Mouse (Mus musculus) kidney, embryonic 14.5 days (tissue): Measurements from ENCODE around the gene Slc35e4. TPM values are rescaled to one million over a fixed set of nuclear protein-coding genes. Genes with fewer than 3 reads are reported as not detected.

Experiments used
- ATAC-seq: fragments of 200-750 bp; cut with Nextera tagmentation; 2 replicates; pipeline ENCODE4 v1.8.0; 2017; ENCODE audit warnings: moderate number of reproducible peaks, mild to moderate bottlenecking, moderate TSS enrichment, moderate library complexity; ENCODE audit not compliant: low FRiP score, low TSS enrichment
- H3K27ac ChIP-seq: fragments of 300-500 bp; sonication (generic); 2 replicates; pipeline ENCODE4 v1.5.1; 2014; ENCODE audit warnings: low read depth, mild to moderate bottlenecking, low read length, moderate library complexity, mixed read lengths
- H3K27me3 ChIP-seq: fragments of 300-500 bp; sonication (generic); 2 replicates; pipeline ENCODE4 v1.6.1; 2014; ENCODE audit warnings: mild to moderate bottlenecking, low read length; ENCODE audit not compliant: control insufficient read depth, insufficient read depth
- H3K36me3 ChIP-seq: fragments of 300-500 bp; sonication (generic); 2 replicates; pipeline ENCODE4 v1.6.1; 2014; ENCODE audit warnings: low read length, mixed read lengths; ENCODE audit not compliant: control insufficient read depth, insufficient read depth
- H3K4me1 ChIP-seq: fragments of 300-500 bp; sonication (generic); 2 replicates; pipeline ENCODE4 v1.6.1; 2014; ENCODE audit warnings: low read length, mixed read lengths; ENCODE audit not compliant: control insufficient read depth, insufficient read depth
- H3K4me2 ChIP-seq: fragments of 300-500 bp; sonication (generic); replicated peaks from 2 replicates; pipeline ENCODE4 v1.6.1; 2014; ENCODE audit warnings: low read depth, mild to moderate bottlenecking, low read length
- H3K4me3 ChIP-seq: fragments of 300-500 bp; sonication (generic); 2 replicates; pipeline ENCODE4 v1.5.1; 2014; ENCODE audit warnings: mild to moderate bottlenecking, low read length
- H3K9ac ChIP-seq: fragments of 300-500 bp; sonication (generic); 2 replicates; pipeline ENCODE4 v1.6.1; 2014; ENCODE audit warnings: low read depth, mild to moderate bottlenecking, low read length, moderate library complexity
- H3K9me3 ChIP-seq: fragments of 300-500 bp; sonication (generic); 2 replicates; pipeline ENCODE4 v1.6.1; 2016; ENCODE audit warnings: low read length; ENCODE audit not compliant: control insufficient read depth
- WGBS: fragments of 180-500 bp; shearing (Covaris S2); extraction: QIAGEN DNeasy Blood & Tissue Kit; methylation state at CpG from one replicate; pipeline ENCODE4 v1.1.7; 2014; 5-methylcytosine and 5-hydroxymethylcytosine counted together
- polyA plus RNA-seq: library from polyadenylated mRNA; unstranded; fragments of >200 nt; fragmentation: Nextera tagmentation; extraction: Ambion mirVana; gene quantifications from 2 replicates; pipeline ENCODE4 v1.2.1, GENCODE M21; 2014

Slc35e4 gene
- polyA plus RNA-seq, 1 experiment from 2014 or later, result 3.8 TPM

DNA sequence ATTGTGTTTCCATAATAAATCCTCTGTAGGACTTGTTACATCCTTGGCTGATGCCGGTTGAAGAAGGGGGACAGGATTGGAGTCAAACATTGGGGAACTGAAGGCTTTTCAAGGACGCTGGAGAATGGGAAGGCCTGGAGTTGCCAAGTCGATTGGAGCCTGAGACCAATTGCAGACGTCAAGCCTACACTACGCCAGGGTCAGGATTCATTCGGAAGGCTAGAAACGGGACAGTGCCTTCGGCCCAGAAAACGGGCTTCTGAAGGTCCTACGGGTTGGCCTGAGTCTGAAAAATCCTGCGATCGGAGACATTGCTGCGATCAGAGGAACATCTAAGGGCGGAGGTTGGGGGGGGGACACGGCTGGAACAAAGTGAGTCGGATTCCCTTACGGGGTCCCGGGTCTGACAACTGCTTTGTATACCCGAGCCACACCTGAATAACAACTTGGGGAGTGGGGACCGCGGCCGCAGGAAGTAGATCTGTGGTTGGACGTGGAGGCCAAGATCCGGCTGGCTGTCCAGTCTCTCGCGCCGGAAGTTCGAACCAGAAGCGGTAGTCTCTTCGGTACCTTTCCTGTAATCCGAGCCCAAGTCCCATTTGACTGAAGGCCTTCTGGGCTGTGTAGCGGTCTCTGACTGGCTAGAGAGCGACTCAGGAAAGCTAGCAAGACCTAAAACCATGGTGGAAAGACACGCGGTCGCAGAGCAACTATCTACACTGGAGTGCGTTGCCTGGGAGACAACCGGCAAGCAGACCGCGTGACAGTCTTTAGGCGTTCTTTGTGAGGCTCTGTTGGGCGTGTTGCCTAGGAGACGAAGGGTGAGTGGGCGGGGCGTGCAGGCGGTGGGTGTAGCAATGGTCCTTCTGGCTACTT, 19.8 kb downstream of the Slc35e4 start, which contains the start of the genes 4921536K21Rik and Dusp18:
Gene 4921536K21Rik (minus strand): TSS at position 693 of the 876 bp plus-strand sequence.
Gene Dusp18 (plus strand): TSS at position 835 of the 876 bp plus-strand sequence.
- peak within 1 kb of the TSS; percentile 61 for H3K9ac ChIP-seq
- peak within 1 kb of the TSS; percentile 96 for H3K27ac ChIP-seq
- peak within 1 kb of the TSS; percentile 55 for H3K4me3 ChIP-seq
- H3K4me1 ChIP-seq, result no peaks in the 10 kb centered on the region
- peak; percentile 97 for ATAC-seq
- peak within 1 kb of the TSS; percentile 78 for H3K4me2 ChIP-seq
- no peaks in the 10 kb centered on the region for H3K9me3 ChIP-seq
- no peaks in the 10 kb centered on the region for H3K27me3 ChIP-seq
- 2% methylated on average over 46 of the region's 46 CpGs for WGBS
- H3K36me3 ChIP-seq, result peaks cover 11% of the 10 kb centered on the region

DNA sequence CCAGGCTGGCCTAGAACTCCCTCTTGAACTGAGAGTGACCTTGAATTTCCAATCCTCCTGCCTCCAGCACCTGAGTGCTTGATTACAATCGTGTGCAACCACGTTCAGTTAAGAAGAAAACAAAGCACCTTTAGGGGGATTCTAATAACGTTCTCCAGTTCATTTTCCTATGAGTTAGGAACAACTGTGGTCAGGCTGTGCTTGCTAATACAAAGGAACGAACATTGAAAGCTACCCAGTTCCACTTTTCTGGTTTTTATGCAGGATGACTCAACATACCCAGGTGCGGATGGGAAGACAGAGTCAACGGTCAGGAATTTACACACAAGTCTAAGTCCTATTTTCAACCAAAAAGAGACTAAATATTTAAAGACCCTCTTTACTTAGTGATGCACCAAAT, 20.5 kb downstream of the Slc35e4 start:
- no peaks in the 10 kb centered on the region for H3K27me3 ChIP-seq

DNA sequence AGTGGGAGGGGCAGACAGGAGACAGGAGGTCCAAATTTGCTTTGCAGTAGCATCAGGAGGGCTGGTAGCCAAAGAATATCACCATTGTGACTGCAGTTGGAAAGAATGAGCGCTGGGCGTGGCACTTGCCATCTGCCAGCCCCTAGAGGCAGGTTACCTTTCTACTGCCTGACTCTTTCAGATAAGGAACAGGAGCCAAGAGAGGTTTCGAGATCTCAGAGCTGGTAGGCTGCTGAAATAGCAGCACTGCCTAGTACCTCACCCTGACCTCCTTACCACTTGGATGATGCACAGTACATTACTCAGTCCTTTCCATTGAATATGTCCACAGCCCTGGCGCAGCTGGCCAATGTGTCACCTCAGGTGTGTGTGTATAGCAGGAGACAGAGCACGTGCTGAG, 27.1 kb downstream of the Slc35e4 start:
- H3K4me1 ChIP-seq, result no peaks in the 10 kb centered on the region
- no peaks in the 10 kb centered on the region for H3K27me3 ChIP-seq
- H3K9me3 ChIP-seq, result no peaks in the 10 kb centered on the region
- no peak overlapping the region for H3K4me2 ChIP-seq
- 83% methylated on average over 5 of the region's 5 CpGs for WGBS
- no peak overlapping the region for H3K4me3 ChIP-seq
- no peak overlapping the region for H3K9ac ChIP-seq
- ATAC-seq, result no peak
- no peaks in the 10 kb centered on the region for H3K36me3 ChIP-seq
- no peak overlapping the region for H3K27ac ChIP-seq

More for the DNA sequence above, 20.5 kb downstream of the Slc35e4 start:
- no peak overlapping the region for H3K27ac ChIP-seq
- H3K9me3 ChIP-seq, result no peaks in the 10 kb centered on the region
- no peaks in the 10 kb centered on the region for H3K4me1 ChIP-seq
- peaks cover 11% of the 10 kb centered on the region for H3K36me3 ChIP-seq
- 78% methylated on average over 6 of the region's 6 CpGs for WGBS
- no peak overlapping the region for H3K4me3 ChIP-seq
- H3K4me2 ChIP-seq, result peak overlapping the region; percentile 78; the same call in 1 of the 2 replicates
- H3K9ac ChIP-seq, result no peak overlapping the region
- no peak for ATAC-seq

DNA sequence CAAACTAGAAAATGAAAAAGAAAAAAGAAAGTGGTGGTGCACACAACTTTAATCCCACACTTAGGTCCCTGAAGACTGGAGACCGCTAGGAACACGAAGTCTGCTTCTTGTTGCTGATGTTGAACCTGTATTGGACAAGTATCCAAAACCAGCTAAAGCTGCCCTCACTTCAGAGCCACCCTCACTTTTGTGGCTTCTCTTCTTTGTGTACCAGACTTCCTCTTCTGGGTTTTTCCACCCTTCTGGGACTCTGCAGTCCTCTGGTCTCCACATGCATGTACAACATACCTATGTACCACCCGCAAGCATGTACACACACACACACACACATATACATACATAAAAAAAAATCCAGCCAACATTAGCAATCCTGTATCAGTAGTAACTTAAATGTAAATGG, 30.8 kb downstream of the Slc35e4 start:
- H3K27me3 ChIP-seq, result no peaks in the 10 kb centered on the region
- H3K9me3 ChIP-seq, result no peaks in the 10 kb centered on the region
- WGBS, result 90% methylated on average over 3 of the region's 3 CpGs
- no peaks in the 10 kb centered on the region for H3K36me3 ChIP-seq
- H3K4me1 ChIP-seq, result no peaks in the 10 kb centered on the region
- no peak overlapping the region for H3K27ac ChIP-seq
- no peak overlapping the region for H3K4me2 ChIP-seq
- no peak overlapping the region for H3K9ac ChIP-seq
- ATAC-seq, result no peak
- H3K4me3 ChIP-seq, result no peak overlapping the region

DNA sequence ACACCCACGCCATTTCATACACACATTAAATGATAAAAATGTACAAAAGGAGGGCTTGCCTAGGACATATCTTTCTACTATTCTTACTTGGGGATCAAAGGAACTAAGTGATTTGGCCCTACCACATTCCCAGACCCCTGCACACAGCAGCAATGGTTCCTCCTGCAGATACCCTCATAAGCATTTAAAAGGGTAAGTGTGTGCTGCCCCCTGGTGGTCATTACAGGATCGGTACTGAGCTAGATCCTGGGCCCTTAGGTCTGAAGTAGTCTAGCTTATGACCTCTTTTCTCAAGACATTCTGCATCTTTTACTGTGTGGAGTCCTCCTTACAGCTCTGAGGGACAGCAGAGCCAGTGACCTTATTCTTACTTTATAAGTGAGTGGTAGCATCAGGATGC, 34.6 kb downstream of the Slc35e4 start:
- ATAC-seq, result peak; percentile 71; the same call in 1 of the 2 replicates
- H3K27me3 ChIP-seq, result no peaks in the 10 kb centered on the region
- H3K4me1 ChIP-seq, result no peaks in the 10 kb centered on the region
- no peak overlapping the region for H3K4me3 ChIP-seq
- no peak overlapping the region for H3K27ac ChIP-seq
- no peak overlapping the region for H3K4me2 ChIP-seq
- no peak overlapping the region for H3K9ac ChIP-seq
- no peaks in the 10 kb centered on the region for H3K9me3 ChIP-seq
- H3K36me3 ChIP-seq, result no peaks in the 10 kb centered on the region
- 45% methylated on average over 2 of the region's 2 CpGs for whole genome bisulfite sequencing

GRCm38 (mm10) chr11:3878660-3879059, 35.8 kb downstream of the Slc35e4 start:
- Histone ChIP-seq H3K27ac (no peak overlapping the region), H3K36me3 (no peaks in the 10 kb centered on the region), H3K9ac (no peak overlapping the region), H3K4me2 (no peak overlapping the region), H3K27me3 (no peaks in the 10 kb centered on the region), H3K4me3 (no peak overlapping the region), H3K9me3 (no peaks in the 10 kb centered on the region), H3K4me1 (no peaks in the 10 kb centered on the region)
- WGBS, result 75% methylated on average over 7 of the region's 7 CpGs
- no peak for ATAC-seq

DNA sequence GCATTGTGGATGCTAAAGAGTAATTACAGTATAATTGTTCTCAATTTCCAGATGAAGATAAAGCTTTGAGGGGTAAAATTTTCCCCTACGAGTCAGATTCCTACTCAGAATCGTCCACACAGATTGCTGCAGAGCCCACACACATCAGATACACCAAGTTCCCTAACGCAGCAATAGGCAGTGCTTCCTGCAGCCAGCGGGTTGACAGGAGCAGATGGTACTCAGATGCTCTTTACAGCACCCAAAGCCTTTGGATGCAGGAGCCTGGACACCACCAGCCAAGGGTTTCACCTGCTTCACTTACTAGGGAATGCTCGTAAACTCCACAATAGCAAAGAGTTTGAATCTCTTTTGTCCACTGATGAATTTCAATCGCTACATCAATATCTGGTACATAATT, 38.0 kb downstream of the Slc35e4 start:
- no peak overlapping the region for H3K4me3 ChIP-seq
- no peaks in the 10 kb centered on the region for H3K27me3 ChIP-seq
- no peak for ATAC-seq
- no peak overlapping the region for H3K4me2 ChIP-seq
- H3K36me3 ChIP-seq, result no peaks in the 10 kb centered on the region
- no peak overlapping the region for H3K27ac ChIP-seq
- H3K9ac ChIP-seq, result no peak overlapping the region
- no peaks in the 10 kb centered on the region for H3K9me3 ChIP-seq
- WGBS, result 77% methylated on average over 6 of the region's 6 CpGs
- no peaks in the 10 kb centered on the region for H3K4me1 ChIP-seq

DNA sequence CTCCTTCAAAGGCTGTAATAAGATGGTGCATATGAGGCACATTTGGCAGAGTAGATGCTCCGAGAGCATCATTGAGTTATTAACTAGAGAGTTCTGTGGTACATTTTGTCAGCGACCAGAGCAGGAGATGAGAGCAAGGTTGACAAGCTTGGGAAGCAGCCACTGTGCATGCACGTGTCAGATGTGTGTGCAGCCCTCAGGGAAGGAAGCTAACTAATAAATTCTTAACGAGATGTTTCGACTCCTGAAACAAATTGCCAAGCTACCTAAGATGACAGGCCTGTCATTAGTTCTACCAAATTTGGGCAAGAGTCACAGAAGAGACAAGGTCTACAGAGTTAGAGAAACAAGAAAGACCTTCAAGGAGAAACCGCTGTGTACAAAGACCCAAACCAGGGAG, 50.1 kb downstream of the Slc35e4 start:
- 29% methylated on average over 6 of the region's 6 CpGs for WGBS
- Histone ChIP-seq H3K4me3 (peak overlapping the region; percentile 46), H3K36me3 (no peaks in the 10 kb centered on the region), H3K9me3 (no peaks in the 10 kb centered on the region), H3K9ac (0 out of 2 replicates have a peak overlapping the region, but pooled peaks have one; percentile 47), H3K27ac (no peak overlapping the region), H3K4me2 (peak overlapping the region; percentile 81), H3K27me3 (peaks cover 5% of the 10 kb centered on the region; the same call in 1 of the 2 replicates), H3K4me1 (peaks cover 8% of the 10 kb centered on the region; the same call in 1 of the 2 replicates)
- ATAC-seq, result no peak

DNA sequence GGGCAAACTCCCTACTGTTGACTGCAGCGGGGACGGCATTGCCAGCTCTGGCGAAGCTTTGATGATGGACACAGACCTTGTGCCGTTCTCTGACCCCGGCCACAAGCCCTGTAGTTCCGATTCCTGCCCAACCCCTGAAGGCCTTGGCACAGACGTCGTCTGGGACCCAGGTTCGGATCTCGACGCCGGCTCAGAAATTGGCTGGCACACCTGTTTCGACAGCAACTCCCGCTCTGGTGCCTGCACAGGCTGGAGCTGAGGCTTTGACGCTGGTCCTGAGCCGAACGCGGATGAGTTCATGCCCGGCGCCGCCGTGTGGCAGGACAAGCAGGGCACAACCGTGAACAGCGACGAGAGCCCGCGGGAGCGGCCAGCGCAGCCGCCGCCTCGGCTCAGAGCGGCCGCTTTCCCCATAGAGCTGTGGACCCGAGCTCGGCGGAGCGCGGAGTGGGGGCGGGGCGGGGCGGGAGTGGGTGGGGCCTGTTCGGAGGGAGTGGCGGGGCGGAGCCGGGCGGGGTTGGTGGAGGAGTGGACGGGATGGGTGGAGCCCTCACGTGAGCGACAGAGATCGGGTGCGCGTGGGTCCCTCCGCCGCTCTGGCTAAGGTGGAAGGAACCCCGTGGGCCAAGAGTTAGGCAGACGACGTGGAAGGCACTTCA, 50.9 kb downstream of the Slc35e4 start, which contains the start of gene Osbp2:
Gene Osbp2 (minus strand): TSS at position 450 of the 659 bp plus-strand sequence.
- WGBS, result 5% methylated on average over 49 of the region's 58 CpGs
- peak within 1 kb of the TSS; percentile 81 for H3K4me2 ChIP-seq
- peaks cover 5% of the 10 kb centered on the region; the same call in 1 of the 2 replicates for H3K27me3 ChIP-seq
- peak within 1 kb of the TSS; percentile 47 for H3K9ac ChIP-seq
- no peaks in the 10 kb centered on the region for H3K36me3 ChIP-seq
- peak within 1 kb of the TSS; percentile 46 for H3K4me3 ChIP-seq
- no peaks in the 10 kb centered on the region for H3K9me3 ChIP-seq
- H3K4me1 ChIP-seq, result peaks cover 8% of the 10 kb centered on the region; the same call in 1 of the 2 replicates
- no peak within 1 kb of the TSS for H3K27ac ChIP-seq
- peak; percentile 97 for ATAC-seq
